Mouse (Mus musculus): ENCODE data around the gene Apba2.

The Apba2 gene

GRCm38 (mm10) chr7:64522409-64522730 is 20.9 kb downstream of the Apba2 start:
- no peak for DNase-seq (ENCODE audit: extremely low spot score, low spot score)

DNA sequence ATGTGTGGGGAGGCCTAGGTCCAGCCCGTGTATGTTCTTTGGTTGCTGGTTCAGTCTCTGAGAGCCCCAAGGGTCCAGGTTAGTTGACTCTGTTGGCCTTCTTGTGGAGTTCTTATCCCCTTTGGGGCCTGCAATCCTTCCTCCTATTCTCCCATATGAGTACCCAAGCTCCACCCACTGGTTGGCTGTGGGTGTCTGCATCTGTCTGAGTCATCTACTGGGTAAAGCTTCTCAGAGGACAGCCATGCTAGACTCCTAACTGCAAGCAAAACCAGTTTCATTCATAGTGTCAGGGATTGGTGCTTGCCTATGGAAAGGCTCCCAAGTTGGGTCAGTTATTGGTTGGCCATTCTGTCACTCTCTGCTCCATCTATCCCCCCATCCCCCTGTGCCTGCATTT is 29.8 kb downstream of the Apba2 start:
- no peak for DNase-seq (ENCODE audit: extremely low spot score, low spot score)

GRCm38 (mm10) chr7:64533374-64533773 is 31.9 kb downstream of the Apba2 start:
- no peak for DNase-seq (ENCODE audit: extremely low spot score, low spot score)

GRCm38 (mm10) chr7:64535269-64535668 is 33.8 kb downstream of the Apba2 start:
- DNase-seq (ENCODE audit: extremely low spot score, low spot score) = no peak

- DNase-seq (ENCODE audit: extremely low spot score, low spot score) = no peak
Measured at GRCm38 (mm10) chr7:64539450-64540148, 38.1 kb downstream of the Apba2 start.

DNA sequence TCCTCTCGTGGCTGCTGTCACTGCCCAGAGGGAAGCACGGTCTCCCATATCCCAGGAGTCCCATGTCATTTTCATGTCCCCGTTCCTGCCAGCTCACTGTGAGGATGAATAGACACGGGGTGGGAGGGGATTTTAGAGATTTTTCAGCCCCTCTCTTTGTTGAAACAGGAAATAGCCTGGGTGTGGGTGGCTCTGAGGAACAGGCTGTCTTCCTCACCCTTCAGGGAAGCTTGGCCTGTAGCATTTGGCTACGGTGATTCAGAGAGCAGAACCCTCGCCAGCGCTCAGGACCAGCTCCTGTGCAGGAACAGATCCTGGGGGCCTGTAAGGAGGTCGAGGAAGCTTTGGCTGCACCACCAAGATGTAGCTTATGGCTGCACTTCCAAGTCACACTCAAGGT is 45.3 kb downstream of the Apba2 start:
- no peak for DNase-seq (ENCODE audit: extremely low spot score, low spot score)

DNA sequence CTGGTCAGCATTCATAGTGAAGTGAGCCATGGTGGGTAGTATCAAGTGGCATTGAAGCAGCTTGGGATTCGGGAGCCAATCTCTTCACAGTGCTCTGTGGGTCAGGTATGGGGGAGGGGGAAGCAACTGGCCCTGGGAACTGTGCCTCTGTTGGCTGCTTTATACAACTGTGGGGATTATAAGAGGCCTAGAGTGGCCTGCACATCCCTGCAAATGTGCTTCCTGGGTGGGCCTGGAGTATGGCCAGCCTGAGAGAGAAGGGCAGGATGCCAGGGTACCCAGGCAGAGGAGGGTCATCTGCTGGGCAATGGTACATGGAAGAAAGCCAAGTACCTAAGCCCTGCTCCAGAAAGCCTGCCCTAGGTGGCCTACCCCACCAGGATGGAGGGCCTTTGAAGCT is 49.4 kb downstream of the Apba2 start:
- DNase-seq (ENCODE audit: extremely low spot score, low spot score) = no peak

DNA sequence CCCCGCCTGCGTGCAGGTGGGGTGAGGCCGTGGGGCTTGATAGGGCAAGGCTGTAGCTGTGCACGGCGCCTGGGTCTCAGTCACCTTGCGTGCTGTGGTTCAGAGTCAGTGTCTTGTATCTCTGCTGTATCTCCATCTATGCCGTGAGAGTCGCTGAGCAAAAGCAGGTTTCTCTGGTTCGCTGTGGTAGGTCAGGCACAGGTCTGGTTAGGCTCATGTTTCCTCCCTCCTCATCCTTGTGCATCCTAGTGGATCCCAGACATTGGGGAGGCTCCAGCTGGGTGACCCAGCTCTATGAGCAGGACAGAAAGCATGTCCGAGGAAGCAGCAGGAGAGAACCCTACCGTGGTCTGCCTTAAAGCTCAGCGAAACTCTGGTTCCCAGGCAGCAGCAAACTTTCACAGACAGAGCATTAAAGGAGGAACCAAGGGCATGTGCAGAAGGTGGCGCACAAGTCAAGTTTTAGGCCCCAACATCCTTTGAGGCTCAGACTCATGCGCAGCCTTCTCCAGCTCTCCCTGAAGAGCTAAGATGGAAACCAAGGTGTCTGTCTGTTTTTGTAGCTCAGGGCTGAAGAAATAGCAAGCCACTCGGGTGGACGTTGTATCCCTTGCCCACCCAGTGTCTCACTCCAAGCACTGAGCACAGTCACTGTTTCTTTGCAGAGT is 51.2 kb downstream of the Apba2 start:
- DNase-seq (ENCODE audit: extremely low spot score, low spot score) = no peak

GRCm38 (mm10) chr7:64561711-64562498 is 60.4 kb downstream of the Apba2 start:
- DNase-seq (ENCODE audit: extremely low spot score, low spot score) = no peak

DNA sequence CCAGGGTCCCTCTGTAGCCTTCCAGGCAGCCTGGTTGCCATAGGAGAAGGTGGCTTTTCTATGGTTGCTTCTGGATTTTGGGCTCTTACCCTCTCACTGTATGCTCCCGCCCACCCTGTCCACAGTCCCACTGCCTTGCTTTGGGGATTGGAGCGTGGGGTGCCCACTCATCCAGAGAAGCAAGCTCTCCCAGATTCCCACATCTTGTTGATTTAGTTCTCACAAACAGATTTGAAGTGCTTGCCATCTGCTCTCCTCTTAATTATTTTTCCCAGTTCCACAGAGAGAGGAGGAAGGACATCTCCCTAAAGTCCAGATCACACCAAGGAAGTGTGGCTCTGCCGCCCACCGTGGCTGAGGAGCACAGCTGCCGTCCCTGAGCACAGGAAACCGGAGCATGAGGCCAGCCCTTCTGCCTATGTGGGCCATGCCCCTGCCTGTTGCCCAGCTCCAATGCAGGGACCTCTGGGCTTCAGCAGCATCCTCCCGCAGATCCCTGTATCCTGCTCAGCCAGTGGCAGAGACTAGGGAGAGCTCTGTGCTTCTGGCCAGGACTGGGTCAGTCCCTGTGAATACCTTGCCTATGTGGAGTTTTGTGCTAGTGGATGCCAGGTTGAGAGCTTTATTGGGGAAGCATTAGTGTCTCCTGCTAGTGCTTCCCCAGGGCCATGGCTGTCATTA is 63.5 kb downstream of the Apba2 start:
- DNase-seq (ENCODE audit: extremely low spot score, low spot score) = no peak

DNA sequence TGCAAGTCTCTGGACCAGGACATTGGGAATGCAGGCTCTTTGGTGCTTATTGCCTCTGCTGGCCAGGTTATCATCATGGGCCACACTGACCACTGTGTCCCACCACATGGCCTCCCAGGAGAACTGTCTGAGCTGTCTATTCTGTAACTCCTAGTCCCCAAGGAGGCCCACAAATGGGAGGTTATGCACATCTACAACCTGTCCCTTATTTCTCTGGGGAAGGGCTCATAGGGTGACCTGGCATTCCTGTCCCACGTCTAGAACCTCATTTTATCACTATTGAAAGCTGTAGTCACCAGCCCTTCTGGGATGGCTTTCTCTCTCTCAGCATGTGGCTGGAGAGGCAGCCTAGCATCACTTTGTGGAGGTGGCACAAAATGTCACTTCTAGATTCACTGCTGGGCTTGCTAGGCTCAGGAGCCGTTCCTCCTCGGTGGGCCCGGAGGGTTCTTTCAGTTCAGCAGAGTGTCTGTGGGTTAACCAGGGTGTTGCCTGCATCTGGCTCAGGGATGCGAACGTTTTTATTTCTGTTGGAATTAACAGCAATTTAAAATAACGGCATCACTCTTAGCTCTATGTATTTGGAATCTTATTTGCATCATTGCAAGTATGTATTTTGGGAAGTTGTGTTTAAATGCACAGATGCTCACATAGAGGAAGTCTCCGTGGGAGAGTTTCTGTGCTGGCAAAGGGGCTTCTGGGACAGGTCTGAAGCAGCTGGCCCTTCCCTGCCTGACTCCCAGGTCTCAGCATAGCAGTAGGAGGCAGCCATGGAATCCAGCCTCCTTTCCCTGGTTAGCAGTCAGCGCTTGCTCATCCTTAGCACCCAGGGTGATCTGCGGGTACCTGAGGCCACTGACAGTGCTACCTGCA is 65.1 kb downstream of the Apba2 start:
- no peak for DNase-seq (ENCODE audit: extremely low spot score, low spot score)

DNA sequence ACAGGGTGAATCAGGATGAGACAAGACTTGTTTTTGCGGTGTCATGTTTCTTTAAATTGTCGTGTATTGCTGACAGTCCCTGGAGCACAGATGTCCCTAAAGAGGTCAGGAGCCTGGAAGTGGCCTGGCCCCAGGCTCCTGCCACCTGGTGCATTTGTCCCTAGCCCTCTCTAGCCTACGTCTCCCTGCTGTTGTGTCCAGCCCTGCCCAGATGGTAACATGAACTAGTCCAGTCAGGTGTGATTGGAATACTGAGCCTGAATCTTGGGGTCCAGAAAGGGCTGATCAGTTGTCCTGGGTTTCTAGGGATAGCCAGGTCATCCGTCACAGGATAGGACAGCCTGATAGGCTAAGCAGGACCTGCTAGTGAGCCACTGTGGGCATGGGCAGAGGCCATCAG is 67.2 kb downstream of the Apba2 start:
- DNase-seq (ENCODE audit: extremely low spot score, low spot score) = no peak

DNA sequence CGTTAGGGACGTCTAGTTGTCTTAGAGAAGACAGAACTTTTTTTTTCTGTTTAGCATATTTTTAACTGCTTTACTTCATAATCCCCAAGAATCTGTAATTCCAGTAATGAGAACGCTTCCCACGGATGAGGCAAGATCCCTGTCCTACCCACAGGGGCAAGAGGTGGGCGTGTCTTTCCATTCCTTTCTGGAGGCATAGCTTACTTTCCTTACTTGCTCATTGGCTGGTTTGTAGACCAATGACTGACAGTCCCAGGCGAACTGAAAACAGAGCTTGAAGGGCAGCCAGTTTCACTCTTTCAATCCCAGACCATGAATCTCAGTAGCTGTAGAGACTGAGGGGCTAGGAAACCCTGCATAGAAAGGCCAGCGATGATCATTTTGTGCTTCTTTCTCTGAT is 68.2 kb downstream of the Apba2 start:
- no peak for DNase-seq (ENCODE audit: extremely low spot score, low spot score)

- no peak for DNase-seq (ENCODE audit: extremely low spot score, low spot score)
Measured at GRCm38 (mm10) chr7:64570914-64571313, 69.4 kb downstream of the Apba2 start.

- DNase-seq (ENCODE audit: extremely low spot score, low spot score) = no peak
Measured at GRCm38 (mm10) chr7:64574144-64574543, 72.6 kb downstream of the Apba2 start.

GRCm38 (mm10) chr7:64576519-64576951 is 75.0 kb downstream of the Apba2 start:
- no peak for DNase-seq (ENCODE audit: extremely low spot score, low spot score)

DNA sequence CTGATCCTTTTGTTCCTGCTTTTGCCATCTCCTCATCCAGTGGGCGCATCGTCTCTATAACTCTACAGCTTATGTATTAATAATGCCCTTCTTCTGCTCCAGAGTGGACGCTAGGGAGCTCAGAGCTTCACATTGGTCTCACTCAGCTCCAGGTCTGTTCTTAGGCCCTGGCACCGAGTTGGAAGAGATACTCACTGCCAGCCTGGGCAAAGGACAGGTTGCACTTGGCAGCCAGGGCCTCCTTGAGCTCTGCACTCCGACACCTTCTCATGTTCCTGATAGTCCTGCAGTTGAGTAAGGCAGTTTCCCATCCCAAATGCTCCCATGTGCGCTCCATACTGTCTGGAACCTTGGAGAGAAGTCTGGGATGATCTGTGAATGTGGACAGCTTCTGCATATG is 76.7 kb downstream of the Apba2 start:
- no peak for DNase-seq (ENCODE audit: extremely low spot score, low spot score)

GRCm38 (mm10) chr7:64579887-64580286 is 78.4 kb downstream of the Apba2 start:
- no peak for DNase-seq (ENCODE audit: extremely low spot score, low spot score)

GRCm38 (mm10) chr7:64580293-64580692 is 78.8 kb downstream of the Apba2 start:
- no peak for DNase-seq (ENCODE audit: extremely low spot score, low spot score)

- DNase-seq (ENCODE audit: extremely low spot score, low spot score) = no peak
Measured at GRCm38 (mm10) chr7:64582358-64582757, 80.9 kb downstream of the Apba2 start.

- no peak for DNase-seq (ENCODE audit: extremely low spot score, low spot score)
Measured at GRCm38 (mm10) chr7:64583670-64584121, 82.2 kb downstream of the Apba2 start.

Measured in neural tube, embryonic 10.5 days (tissue).